Mouse (Mus musculus): ENCODE results near the gene Pik3ip1. TPM values are rescaled to one million over a fixed set of nuclear protein-coding genes. Genes with fewer than 3 reads are reported as not detected.

Pik3ip1 gene
- 11.5 and 12.0 TPM in 2 replicates for polyA plus RNA-seq (2014; fragmentation: Nextera tagmentation; extraction: Ambion mirVana)

DNA sequence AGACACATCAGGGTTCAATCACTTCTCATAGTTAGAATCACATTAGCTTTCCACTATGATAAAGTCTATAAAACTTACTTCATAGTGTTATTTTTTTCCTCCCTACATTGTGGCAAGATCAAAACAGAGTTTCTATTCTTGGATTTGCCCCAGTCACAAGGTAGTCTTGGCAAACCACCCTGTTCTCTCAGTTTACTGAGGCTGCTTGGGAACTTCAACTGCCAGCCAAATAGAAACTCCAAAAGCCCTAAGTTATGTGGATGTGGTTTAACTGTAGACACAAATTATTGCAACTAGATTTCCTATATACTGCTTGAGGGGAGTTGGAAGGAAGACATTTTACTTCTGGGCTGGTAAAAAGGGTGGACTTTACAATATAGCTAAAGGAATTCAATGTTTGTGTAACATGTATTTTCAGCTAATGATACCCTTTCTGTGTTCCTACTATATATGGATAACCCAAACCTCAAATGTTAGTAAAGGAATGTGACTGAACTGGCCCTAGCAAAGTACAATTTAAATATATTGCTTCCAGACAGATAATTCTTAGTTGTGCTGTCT is at the start of gene Pik3ip1:
Gene Pik3ip1, plus strand, starts transcription at position 511 of the 561 bp plus-strand sequence.
- DNase-seq (ENCODE audit: low spot score), result no peak
- H3K36me3 ChIP-seq (ENCODE audit: control insufficient read depth, insufficient read depth, low read length), result no peaks in the 10 kb centered on the region
- H3K27me3 ChIP-seq (ENCODE audit: control insufficient read depth, insufficient read depth, low read length), result no peaks in the 10 kb centered on the region
- peak within 1 kb of the TSS; percentile 88 for H3K4me2 ChIP-seq (replicated peaks; ENCODE audit: low read depth, low read length)
- H3K4me3 ChIP-seq (ENCODE audit: low read depth, low read length), result peak within 1 kb of the TSS; percentile 40
- H3K9ac ChIP-seq (ENCODE audit: low read depth, low read length), result peak within 1 kb of the TSS; percentile 61
- H3K4me1 ChIP-seq (replicated peaks; ENCODE audit: control insufficient read depth, insufficient read depth, low read length), result peaks cover 2% of the 10 kb centered on the region; the same call in 1 of the 2 replicates
- no peak for ATAC-seq (ENCODE audit: low FRiP score)
- H3K27ac ChIP-seq (ENCODE audit: low read depth, low read length), result peak within 1 kb of the TSS; percentile 30
- no peaks in the 10 kb centered on the region for H3K9me3 ChIP-seq (ENCODE audit: control insufficient read depth, low read length)

DNA sequence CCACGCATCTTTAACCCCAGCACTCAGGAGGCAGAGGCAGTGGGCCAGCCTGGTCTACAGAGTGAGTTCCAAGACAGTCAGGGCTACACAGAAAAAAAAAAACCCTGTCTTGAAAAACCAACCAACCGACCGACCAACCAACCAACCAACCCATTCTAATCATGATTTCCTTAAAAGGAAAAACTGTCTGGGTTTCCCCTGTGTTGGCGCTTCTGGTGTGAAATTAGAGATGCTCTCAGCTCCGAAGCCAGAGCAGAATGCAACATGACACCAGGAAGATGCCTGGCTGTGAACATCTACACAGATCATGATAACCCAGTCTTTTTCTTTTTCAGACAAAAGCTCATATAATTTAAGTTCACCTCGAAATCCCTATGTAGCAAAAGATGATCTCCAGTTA is 47.3 kb upstream of the Pik3ip1 start:
- H3K36me3 ChIP-seq (ENCODE audit: control insufficient read depth, insufficient read depth, low read length), result no peaks in the 10 kb centered on the region
- DNase-seq (ENCODE audit: low spot score), result no peak
- H3K9me3 ChIP-seq (ENCODE audit: control insufficient read depth, low read length), result no peaks in the 10 kb centered on the region
- H3K27ac ChIP-seq (ENCODE audit: low read depth, low read length), result no peak overlapping the region
- ATAC-seq (ENCODE audit: low FRiP score), result no peak
- 83% methylated on average over 6 of the region's 6 CpGs for WGBS
- no peaks in the 10 kb centered on the region for H3K27me3 ChIP-seq (ENCODE audit: control insufficient read depth, insufficient read depth, low read length)
- no peak overlapping the region for H3K4me3 ChIP-seq (ENCODE audit: low read depth, low read length)
- peaks cover under 1% of the 10 kb centered on the region; the same call in 1 of the 2 replicates for H3K4me1 ChIP-seq (replicated peaks; ENCODE audit: control insufficient read depth, insufficient read depth, low read length)
- H3K9ac ChIP-seq (ENCODE audit: low read depth, low read length), result no peak overlapping the region
- no peak overlapping the region for H3K4me2 ChIP-seq (replicated peaks; ENCODE audit: low read depth, low read length)

DNA sequence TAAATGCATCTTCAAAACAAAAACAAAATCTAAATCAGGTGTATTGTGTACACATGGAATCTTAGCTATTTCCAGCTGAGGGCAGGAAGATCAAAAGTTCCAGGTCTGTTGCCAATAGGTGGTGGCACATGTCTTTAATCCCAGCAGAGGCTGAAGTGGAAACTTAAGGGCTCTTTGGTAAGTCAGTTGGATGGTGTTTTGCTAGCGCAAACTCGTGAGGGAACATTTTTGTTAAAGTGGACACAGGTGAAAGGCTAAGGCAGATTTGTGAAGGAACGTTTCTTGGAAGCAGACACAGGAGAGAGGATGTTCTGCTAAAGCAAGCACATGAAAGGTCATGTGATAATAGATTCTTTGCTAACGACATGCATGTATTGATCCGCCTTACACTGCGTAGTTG is 46.6 kb upstream of the Pik3ip1 start:
- no peak for ATAC-seq (ENCODE audit: low FRiP score)
- peaks cover 2% of the 10 kb centered on the region; the same call in 1 of the 2 replicates for H3K4me1 ChIP-seq (replicated peaks; ENCODE audit: control insufficient read depth, insufficient read depth, low read length)
- no peaks in the 10 kb centered on the region for H3K27me3 ChIP-seq (ENCODE audit: control insufficient read depth, insufficient read depth, low read length)
- no peaks in the 10 kb centered on the region for H3K36me3 ChIP-seq (ENCODE audit: control insufficient read depth, insufficient read depth, low read length)
- no peak overlapping the region for H3K27ac ChIP-seq (ENCODE audit: low read depth, low read length)
- WGBS, result 92% methylated on average over 6 of the region's 6 CpGs
- no peaks in the 10 kb centered on the region for H3K9me3 ChIP-seq (ENCODE audit: control insufficient read depth, low read length)
- no peak overlapping the region for H3K4me2 ChIP-seq (replicated peaks; ENCODE audit: low read depth, low read length)
- no peak overlapping the region for H3K9ac ChIP-seq (ENCODE audit: low read depth, low read length)
- no peak for DNase-seq (ENCODE audit: low spot score)
- H3K4me3 ChIP-seq (ENCODE audit: low read depth, low read length), result no peak overlapping the region

DNA sequence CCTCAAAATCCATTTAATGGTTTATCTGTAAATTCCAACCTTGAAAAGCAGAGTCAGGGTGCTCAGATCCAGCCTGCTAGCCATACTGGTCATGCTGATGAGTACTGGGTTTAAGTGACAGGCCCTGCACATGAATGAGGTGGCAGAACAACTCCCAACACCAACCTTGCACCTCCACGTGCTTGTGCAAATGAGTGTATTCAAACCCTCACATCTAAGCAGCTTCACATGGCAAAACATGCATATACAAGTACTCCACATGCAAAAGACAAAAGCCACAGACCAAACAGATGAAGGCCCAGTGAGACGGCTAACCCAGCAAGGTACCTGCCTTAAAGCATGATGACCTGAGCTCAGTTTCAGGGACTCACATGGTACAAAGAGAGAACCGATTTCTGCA is 44.3 kb upstream of the Pik3ip1 start:
- no peak overlapping the region for H3K4me3 ChIP-seq (ENCODE audit: low read depth, low read length)
- no peak for ATAC-seq (ENCODE audit: low FRiP score)
- H3K4me1 ChIP-seq (replicated peaks; ENCODE audit: control insufficient read depth, insufficient read depth, low read length), result peaks cover 2% of the 10 kb centered on the region; the same call in 1 of the 2 replicates
- no peak overlapping the region for H3K9ac ChIP-seq (ENCODE audit: low read depth, low read length)
- DNase-seq (ENCODE audit: low spot score), result no peak
- H3K27ac ChIP-seq (ENCODE audit: low read depth, low read length), result no peak overlapping the region
- no peaks in the 10 kb centered on the region for H3K9me3 ChIP-seq (ENCODE audit: control insufficient read depth, low read length)
- no peaks in the 10 kb centered on the region for H3K27me3 ChIP-seq (ENCODE audit: control insufficient read depth, insufficient read depth, low read length)
- H3K36me3 ChIP-seq (ENCODE audit: control insufficient read depth, insufficient read depth, low read length), result no peaks in the 10 kb centered on the region
- H3K4me2 ChIP-seq (replicated peaks; ENCODE audit: low read depth, low read length), result no peak overlapping the region
- 85% methylated on average over 3 of the region's 3 CpGs for WGBS

DNA sequence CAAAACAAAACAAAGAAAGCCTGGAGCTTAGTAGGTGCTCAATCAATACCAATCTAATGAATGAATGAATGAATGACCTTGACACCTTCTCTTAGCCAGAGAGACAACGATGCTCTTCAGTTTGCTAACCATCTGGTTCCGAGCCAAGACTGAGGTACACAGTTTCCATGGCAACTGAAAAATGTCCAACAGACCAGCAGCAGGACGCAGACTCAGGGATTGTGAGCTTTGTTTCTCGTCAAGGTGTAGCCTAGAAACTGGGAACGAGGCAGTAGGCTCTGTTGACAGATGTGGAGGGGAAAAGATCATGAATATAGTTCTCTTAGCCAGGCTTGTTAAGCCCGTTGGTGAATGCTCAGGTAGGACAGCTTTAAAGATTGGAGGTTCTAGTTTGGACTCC is 43.1 kb upstream of the Pik3ip1 start:
- 49% methylated on average over 6 of the region's 6 CpGs for WGBS
- no peak overlapping the region for H3K9ac ChIP-seq (ENCODE audit: low read depth, low read length)

DNA sequence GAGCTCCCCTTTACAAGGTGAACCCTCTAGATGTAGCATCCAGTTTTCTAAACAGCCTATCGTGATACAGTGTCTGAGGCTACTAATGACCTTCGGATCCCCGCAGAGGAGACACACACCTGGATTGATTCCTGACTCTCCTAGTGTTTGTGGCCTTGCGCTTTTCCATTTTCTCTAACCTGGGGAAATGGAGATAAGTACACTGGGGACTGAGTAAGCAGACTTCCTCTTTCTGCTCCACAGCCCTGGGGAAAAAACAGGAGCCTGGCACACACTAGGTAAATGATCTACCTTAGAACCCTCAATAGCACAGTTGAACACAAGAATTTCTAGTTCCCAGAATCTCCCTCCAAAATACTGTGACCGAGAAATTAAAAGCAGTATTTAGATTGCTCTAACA is 42.3 kb upstream of the Pik3ip1 start:
- no peak for ATAC-seq (ENCODE audit: low FRiP score)
- no peak overlapping the region; the same call in 1 of the 2 replicates for H3K4me3 ChIP-seq (ENCODE audit: low read depth, low read length)
- WGBS, result 65% methylated on average over 5 of the region's 5 CpGs

More for the DNA sequence above, 43.1 kb upstream of the Pik3ip1 start:
- Histone ChIP-seq H3K4me3 (ENCODE audit: low read depth, low read length) (no peak overlapping the region), H3K27ac (ENCODE audit: low read depth, low read length) (no peak overlapping the region), H3K27me3 (ENCODE audit: control insufficient read depth, insufficient read depth, low read length) (no peaks in the 10 kb centered on the region), H3K9me3 (ENCODE audit: control insufficient read depth, low read length) (no peaks in the 10 kb centered on the region), H3K4me1 (replicated peaks; ENCODE audit: control insufficient read depth, insufficient read depth, low read length) (peaks cover 2% of the 10 kb centered on the region; the same call in 1 of the 2 replicates), H3K4me2 (replicated peaks; ENCODE audit: low read depth, low read length) (no peak overlapping the region), H3K36me3 (ENCODE audit: control insufficient read depth, insufficient read depth, low read length) (no peaks in the 10 kb centered on the region)
- no peak for ATAC-seq (ENCODE audit: low FRiP score)
- no peak for DNase-seq (ENCODE audit: low spot score)

DNA sequence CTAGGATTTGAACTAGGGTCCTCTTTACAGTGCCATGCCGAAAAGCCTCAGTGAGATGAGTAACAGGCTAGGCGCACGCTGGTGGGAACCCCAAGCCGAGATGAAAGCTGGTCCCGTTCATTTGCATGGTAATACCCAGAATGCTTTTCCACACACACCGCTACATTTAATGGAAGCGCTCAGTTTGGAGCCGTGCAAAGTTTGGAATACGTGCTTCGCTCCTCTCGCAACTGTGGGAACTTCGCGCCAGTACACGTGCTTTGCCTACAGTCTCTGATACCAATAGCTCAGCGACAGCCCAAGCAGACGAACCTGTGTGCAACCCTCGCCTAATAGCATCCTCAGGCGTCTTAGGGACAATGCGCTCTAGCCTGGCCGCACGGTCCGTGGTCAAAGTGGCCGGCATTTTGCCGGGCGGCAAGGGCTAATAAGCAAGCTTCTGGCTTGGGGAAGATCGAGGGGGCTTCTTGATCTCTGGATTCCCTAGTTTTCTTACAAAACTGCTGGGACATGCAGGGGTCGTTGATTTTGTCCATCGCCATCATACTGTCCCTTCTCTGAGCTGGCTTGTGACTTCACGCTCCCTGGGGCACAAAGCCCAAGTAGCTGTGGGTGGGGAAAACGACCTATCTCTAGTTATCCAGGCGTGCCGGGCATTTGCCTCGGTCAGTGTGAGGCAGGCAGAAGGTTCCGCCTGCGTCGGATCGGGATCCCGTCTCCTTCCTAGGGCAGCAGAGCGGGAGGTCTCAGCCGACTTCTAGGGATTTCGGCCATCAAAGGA is 41.5 kb upstream of the Pik3ip1 start, which contains the start of gene Patz1:
Gene Patz1, plus strand, starts transcription at position 354 of the 781 bp plus-strand sequence.
- Histone ChIP-seq H3K9me3 (ENCODE audit: control insufficient read depth, low read length) (no peaks in the 10 kb centered on the region), H3K4me3 (ENCODE audit: low read depth, low read length) (peak within 1 kb of the TSS; percentile 96), H3K4me1 (replicated peaks; ENCODE audit: control insufficient read depth, insufficient read depth, low read length) (peaks cover 5% of the 10 kb centered on the region), H3K9ac (ENCODE audit: low read depth, low read length) (peak within 1 kb of the TSS; percentile 98), H3K4me2 (replicated peaks; ENCODE audit: low read depth, low read length) (peak within 1 kb of the TSS; percentile 93), H3K27ac (ENCODE audit: low read depth, low read length) (peak within 1 kb of the TSS; percentile 100), H3K36me3 (ENCODE audit: control insufficient read depth, insufficient read depth, low read length) (no peaks in the 10 kb centered on the region; the same call in 1 of the 2 replicates), H3K27me3 (ENCODE audit: control insufficient read depth, insufficient read depth, low read length) (no peaks in the 10 kb centered on the region)
- under 1% methylated on average over 41 of the region's 41 CpGs for WGBS
- DNase-seq (ENCODE audit: low spot score), result peak; percentile 78
- peak; percentile 39 for ATAC-seq (ENCODE audit: low FRiP score)

More for the DNA sequence above, 42.3 kb upstream of the Pik3ip1 start:
- H3K4me2 ChIP-seq (replicated peaks; ENCODE audit: low read depth, low read length), result peak overlapping the region; percentile 93
- peaks cover 2% of the 10 kb centered on the region; the same call in 1 of the 2 replicates for H3K4me1 ChIP-seq (replicated peaks; ENCODE audit: control insufficient read depth, insufficient read depth, low read length)
- no peak overlapping the region for H3K27ac ChIP-seq (ENCODE audit: low read depth, low read length)
- peak overlapping the region; percentile 98 for H3K9ac ChIP-seq (ENCODE audit: low read depth, low read length)
- no peaks in the 10 kb centered on the region for H3K27me3 ChIP-seq (ENCODE audit: control insufficient read depth, insufficient read depth, low read length)
- DNase-seq (ENCODE audit: low spot score), result no peak
- no peaks in the 10 kb centered on the region for H3K36me3 ChIP-seq (ENCODE audit: control insufficient read depth, insufficient read depth, low read length)
- H3K9me3 ChIP-seq (ENCODE audit: control insufficient read depth, low read length), result no peaks in the 10 kb centered on the region

DNA sequence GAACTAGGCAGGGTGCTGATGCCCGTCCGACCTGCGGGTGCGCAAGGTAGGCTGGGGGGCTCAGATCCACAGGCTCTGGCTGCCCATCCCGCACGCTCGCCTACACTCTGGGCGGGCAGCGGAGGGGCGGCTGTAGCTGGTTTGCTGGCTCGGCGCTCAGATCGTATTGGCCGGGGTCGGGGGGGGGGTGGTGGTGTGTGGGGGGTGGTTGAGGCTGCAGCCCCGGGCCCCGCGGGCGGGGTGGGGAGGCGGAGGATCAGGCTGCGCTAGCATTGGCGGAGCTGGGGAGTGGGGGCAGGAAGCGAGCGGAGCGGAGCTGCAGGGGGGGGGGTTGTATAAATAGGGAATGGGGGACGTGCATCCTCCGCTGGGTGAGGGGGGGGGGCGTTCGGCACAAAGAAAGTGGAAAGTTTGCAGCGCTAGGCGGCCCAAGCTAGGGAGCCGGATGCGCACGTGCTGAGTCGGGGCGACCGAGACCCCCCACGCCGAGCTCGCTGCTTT is 40.8 kb upstream of the Pik3ip1 start:
- peak overlapping the region; percentile 100 for H3K27ac ChIP-seq (ENCODE audit: low read depth, low read length)
- peaks cover 12% of the 10 kb centered on the region for H3K4me1 ChIP-seq (replicated peaks; ENCODE audit: control insufficient read depth, insufficient read depth, low read length)
- H3K9ac ChIP-seq (ENCODE audit: low read depth, low read length), result peak overlapping the region; percentile 98
- H3K4me2 ChIP-seq (replicated peaks; ENCODE audit: low read depth, low read length), result peak overlapping the region; percentile 93
- H3K9me3 ChIP-seq (ENCODE audit: control insufficient read depth, low read length), result no peaks in the 10 kb centered on the region
- H3K27me3 ChIP-seq (ENCODE audit: control insufficient read depth, insufficient read depth, low read length), result no peaks in the 10 kb centered on the region
- peaks cover 5% of the 10 kb centered on the region; the same call in 1 of the 2 replicates for H3K36me3 ChIP-seq (ENCODE audit: control insufficient read depth, insufficient read depth, low read length)
- peak overlapping the region; percentile 96 for H3K4me3 ChIP-seq (ENCODE audit: low read depth, low read length)
- DNase-seq (ENCODE audit: low spot score) (peak; percentile 90), ATAC-seq (ENCODE audit: low FRiP score) (peak; percentile 82)
- 1% methylated on average over 29 of the region's 40 CpGs for WGBS

Data from hindbrain, embryonic 11.5 days (tissue).